Mouse (Mus musculus) C2C12 (cell line): ENCODE data around the gene Stxbp1.

Experiments
- CEBPB ChIP-seq: IDR thresholded peaks from one replicate; pipeline ENCODE4 v1.6.1; 2011; ENCODE audit warnings: low read depth, mild to moderate bottlenecking, control low read depth, moderate library complexity
- CTCF ChIP-seq: IDR thresholded peaks from one replicate; pipeline ENCODE4 v1.5.1; 2011; ENCODE audit not compliant: control insufficient read depth, insufficient read depth, insufficient read length
- FOSL1 ChIP-seq: IDR thresholded peaks from one replicate; pipeline ENCODE4 v1.8.0; 2011; ENCODE audit warnings: mild to moderate bottlenecking, low read length; ENCODE audit not compliant: poor library complexity, insufficient read depth, severe bottlenecking

DNA sequence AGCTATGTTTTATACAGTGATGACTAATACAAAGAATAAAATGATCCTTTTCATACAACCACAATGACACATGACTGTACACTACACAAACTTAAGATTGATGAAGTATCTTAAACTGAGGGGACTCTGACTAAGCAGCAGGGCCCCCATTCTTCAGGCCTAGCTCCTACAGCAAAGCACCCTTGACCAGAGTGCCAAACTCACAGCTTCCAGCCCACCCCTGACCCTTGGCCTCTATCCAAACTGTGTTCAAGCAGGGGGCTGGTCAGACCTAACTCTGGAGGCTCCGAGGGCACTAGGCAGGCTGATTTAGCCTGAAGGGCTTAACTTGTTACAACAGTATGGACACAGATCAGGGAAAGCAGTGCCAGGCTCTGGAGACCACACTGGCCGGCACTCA, 58.5 kb downstream of the Stxbp1 start:
- TF ChIP-seq CTCF = no peak
- no peak for TF ChIP-seq CEBPB
- TF ChIP-seq FOSL1 = no peak
